Mouse (Mus musculus) limb, embryonic 14.5 days (tissue): ENCODE measurements at regions not wholly inside any gene's neighbourhood (a gene's known extent, or its start where the extent isn't known, plus 50 kb on each side); places are given as distances from the start of the nearest gene placed in this dataset.

Experiments
- ATAC-seq: fragments of 200-750 bp; cut with Nextera tagmentation; 2 replicates; pipeline ENCODE4 v1.8.0; 2017; ENCODE audit warnings: low read depth, moderate number of reproducible peaks, moderate TSS enrichment; ENCODE audit not compliant: low FRiP score
- DNase-seq: peaks from one replicate; pipeline ENCODE4 v3.0.0-alpha.2; 2015; ENCODE audit warnings: low spot score
- H3K27ac ChIP-seq: fragments of 300-500 bp; sonication (generic); replicated peaks from 2 replicates; pipeline ENCODE4 v1.5.1; 2014; ENCODE audit warnings: low read depth, mild to moderate bottlenecking, low read length, moderate library complexity, mixed read lengths
- H3K27me3 ChIP-seq: fragments of 300-500 bp; sonication (generic); 2 replicates; pipeline ENCODE4 v1.6.1; 2014; ENCODE audit warnings: low read length, mixed read lengths; ENCODE audit not compliant: control insufficient read depth, insufficient read depth
- H3K36me3 ChIP-seq: fragments of 300-500 bp; sonication (generic); 2 replicates; pipeline ENCODE4 v1.6.1; 2014; ENCODE audit warnings: mild to moderate bottlenecking, low read length, moderate library complexity, mixed read lengths; ENCODE audit not compliant: control insufficient read depth, insufficient read depth
- H3K4me1 ChIP-seq: fragments of 300-500 bp; sonication (generic); 2 replicates; pipeline ENCODE4 v1.6.1; 2014; ENCODE audit warnings: antibody characterized with exemption, low read length, mixed read lengths; ENCODE audit not compliant: control insufficient read depth, insufficient read depth
- H3K4me2 ChIP-seq: fragments of 300-500 bp; sonication (generic); replicated peaks from 2 replicates; pipeline ENCODE4 v1.6.1; 2014; ENCODE audit warnings: low read depth, mild to moderate bottlenecking, low read length, moderate library complexity; ENCODE audit not compliant: severe bottlenecking
- H3K4me3 ChIP-seq: fragments of 300-500 bp; sonication (generic); replicated peaks from 2 replicates; pipeline ENCODE4 v1.5.1; 2014; ENCODE audit warnings: low read length
- H3K9ac ChIP-seq: fragments of 300-500 bp; sonication (generic); 2 replicates; pipeline ENCODE4 v1.6.1; 2014; ENCODE audit warnings: mild to moderate bottlenecking, low read depth, low read length, moderate library complexity; ENCODE audit not compliant: severe bottlenecking
- H3K9me3 ChIP-seq: fragments of 300-500 bp; sonication (generic); 2 replicates; pipeline ENCODE4 v1.6.1; 2016; ENCODE audit warnings: low read length; ENCODE audit not compliant: control insufficient read depth
- POLR2A ChIP-seq: fragments of 200-500 bp; IDR thresholded peaks from 2 replicates; pipeline ENCODE4 v1.8.0; 2012; ENCODE audit warnings: inconsistent platforms, mild to moderate bottlenecking, moderate library complexity, borderline replicate concordance; ENCODE audit not compliant: insufficient read depth, insufficient read length; ENCODE audit errors: extremely low read depth
- WGBS: fragments of 180-500 bp; shearing (Covaris S2); extraction: QIAGEN DNeasy Blood & Tissue Kit; methylation state at CpG from one replicate; pipeline ENCODE4 v1.1.7; 2014; 5-methylcytosine and 5-hydroxymethylcytosine counted together

DNA sequence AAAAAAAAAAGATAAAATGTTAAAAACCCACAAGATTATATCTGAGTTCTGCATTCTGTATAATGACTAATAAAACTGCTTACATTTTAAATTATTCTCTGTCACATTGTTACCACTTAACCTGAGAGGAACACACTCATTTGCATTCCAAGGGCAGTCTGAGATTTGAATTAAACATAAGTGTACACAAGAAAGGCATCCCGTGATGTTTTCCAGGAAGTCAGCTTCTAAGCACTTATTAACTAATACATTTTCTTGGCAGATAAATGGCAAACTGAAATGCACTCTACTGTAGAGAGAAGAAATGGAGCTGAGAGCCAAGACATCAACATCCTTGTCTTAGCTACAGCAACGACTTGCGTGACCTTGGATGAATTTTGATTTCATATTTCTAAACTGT, 516.5 kb downstream of the Cdh9 start:
- Histone ChIP-seq H3K27me3 (no peaks in the 10 kb centered on the region), H3K9ac (no peak overlapping the region), H3K4me1 (no peaks in the 10 kb centered on the region), H3K4me2 (no peak overlapping the region), H3K27ac (no peak overlapping the region), H3K9me3 (no peaks in the 10 kb centered on the region), H3K4me3 (no peak overlapping the region), H3K36me3 (no peaks in the 10 kb centered on the region)
- WGBS: 90% methylated on average over 3 of the region's 3 CpGs
- DNase-seq (no peak), ATAC-seq (no peak)
- no peak for TF ChIP-seq POLR2A

DNA sequence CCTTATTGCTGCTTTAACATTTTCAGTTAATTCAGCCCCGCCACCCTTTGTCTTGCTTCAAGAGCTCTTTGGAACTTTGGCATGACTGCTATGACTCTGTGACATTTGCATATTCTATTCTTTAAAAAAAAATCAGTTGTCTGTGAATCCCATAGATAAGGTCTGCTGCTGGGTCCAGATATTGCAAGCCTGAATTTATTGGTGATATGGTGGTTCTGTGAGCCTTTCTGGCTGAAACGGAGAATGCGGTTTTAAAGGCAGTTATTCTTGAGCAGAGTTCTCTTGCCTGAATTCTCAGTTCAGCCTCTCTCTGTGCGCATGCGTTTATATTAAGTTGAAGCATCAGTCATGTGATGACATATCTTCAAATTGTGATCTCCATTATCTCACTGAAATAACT, 560.7 kb downstream of the Cdh9 start:
- no peaks in the 10 kb centered on the region for H3K9me3 ChIP-seq
- no peak overlapping the region for H3K9ac ChIP-seq
- no peak overlapping the region for H3K4me3 ChIP-seq
- no peak for TF ChIP-seq POLR2A
- H3K27ac ChIP-seq: no peak overlapping the region
- H3K36me3 ChIP-seq: no peaks in the 10 kb centered on the region
- 95% methylated on average over 5 of the region's 5 CpGs for WGBS
- DNase-seq (no peak), ATAC-seq (no peak)
- no peaks in the 10 kb centered on the region for H3K4me1 ChIP-seq
- H3K4me2 ChIP-seq: no peak overlapping the region
- no peaks in the 10 kb centered on the region for H3K27me3 ChIP-seq
